In the genomic region with DNA sequence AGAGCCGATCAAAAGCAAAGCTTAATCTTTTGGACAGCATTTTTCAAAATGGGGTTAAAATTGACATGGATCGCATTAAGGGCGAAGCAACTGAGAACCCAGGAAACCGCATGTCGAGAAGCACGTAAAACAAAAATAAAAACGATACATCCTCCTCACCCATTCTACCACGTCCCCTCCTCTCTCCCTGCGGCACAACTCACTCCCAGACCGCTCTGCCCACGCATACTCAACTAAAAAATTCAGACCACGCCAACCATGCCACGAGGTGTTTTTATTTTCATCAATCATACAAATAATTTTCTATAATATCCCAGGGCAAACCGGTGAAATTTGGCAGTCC, we compare ENCODE assay signal across 7 mouse cellular contexts. TPM values are rescaled to one million over a fixed set of nuclear protein-coding genes. Genes with fewer than 3 reads are reported as not detected.
DNase-seq lines count a peak whose midpoint lies in the region; ATAC-seq lines count a peak whose summit lies in the region.

No protein-coding gene starts in this region.

- no peaks in the 10 kb centered on the region for H3K36me3 ChIP-seq in megakaryocyte, embryonic 14.5 days (replicated peaks; ENCODE audit: low read length)
- H3K36me3 ChIP-seq in hindbrain, embryonic 11.5 days (ENCODE audit: control insufficient read depth, insufficient read depth, low read length) = no peaks in the 10 kb centered on the region
- no peaks in the 10 kb centered on the region for H3K36me3 ChIP-seq in midbrain, embryonic 14.5 days (ENCODE audit: control insufficient read depth, insufficient read depth, low read length)

- peak overlapping the region; percentile 80 for H3K27ac ChIP-seq in hindbrain, embryonic 11.5 days (ENCODE audit: low read depth, low read length)
- peak overlapping the region; percentile 98 for H3K27ac ChIP-seq in midbrain, embryonic 14.5 days (replicated peaks; ENCODE audit: low read depth, low read length)

- H3K4me3 ChIP-seq in megakaryocyte, embryonic 14.5 days (replicated peaks) = peak overlapping the region; percentile 88
- peak overlapping the region; percentile 86 for H3K4me3 ChIP-seq in hindbrain, embryonic 11.5 days (ENCODE audit: low read depth, low read length)
- H3K4me3 ChIP-seq in midbrain, embryonic 14.5 days (replicated peaks; ENCODE audit: low read depth, low read length) = peak overlapping the region; percentile 98

- H3K27me3 ChIP-seq in megakaryocyte, embryonic 14.5 days (replicated peaks) = peaks cover 6% of the 10 kb centered on the region
- no peaks in the 10 kb centered on the region for H3K27me3 ChIP-seq in hindbrain, embryonic 11.5 days (ENCODE audit: control insufficient read depth, insufficient read depth, low read length)
- no peaks in the 10 kb centered on the region for H3K27me3 ChIP-seq in midbrain, embryonic 14.5 days (ENCODE audit: control insufficient read depth, insufficient read depth, low read length)

- 3% methylated on average over 14 of the region's 14 CpGs for WGBS in hindbrain, embryonic 11.5 days
- under 1% methylated on average over 14 of the region's 14 CpGs for WGBS in midbrain, embryonic 14.5 days

- peak overlapping the region; percentile 98 for H3K9ac ChIP-seq in hindbrain, embryonic 11.5 days (ENCODE audit: low read depth, low read length)
- H3K9ac ChIP-seq in midbrain, embryonic 14.5 days (replicated peaks; ENCODE audit: low read length) = peak overlapping the region; percentile 100

- H3K4me2 ChIP-seq in hindbrain, embryonic 11.5 days (replicated peaks; ENCODE audit: low read depth, low read length) = peak overlapping the region; percentile 61
- H3K4me2 ChIP-seq in midbrain, embryonic 14.5 days (ENCODE audit: low read length) = peak overlapping the region; percentile 60

- DNase-seq in cerebellum, postnatal 10 days = peak; percentile 16 to 52
- no peak for DNase-seq in hindbrain, embryonic 11.5 days (ENCODE audit: low spot score)
- peak; percentile 44 for DNase-seq in midbrain, embryonic 14.5 days
- DNase-seq in urinary bladder, postnatal 25 days (ENCODE audit: low spot score) = no peak

- no peaks in the 10 kb centered on the region for H3K9me3 ChIP-seq in megakaryocyte, embryonic 14.5 days
- no peaks in the 10 kb centered on the region for H3K9me3 ChIP-seq in hindbrain, embryonic 11.5 days (ENCODE audit: control insufficient read depth, low read length)
- H3K9me3 ChIP-seq in midbrain, embryonic 14.5 days (ENCODE audit: control insufficient read depth, low read length) = no peaks in the 10 kb centered on the region

- H3K4me1 ChIP-seq in megakaryocyte, embryonic 14.5 days = peaks cover 44% of the 10 kb centered on the region
- no peaks in the 10 kb centered on the region for H3K4me1 ChIP-seq in hindbrain, embryonic 11.5 days (replicated peaks; ENCODE audit: control insufficient read depth, insufficient read depth, low read length)
- peaks cover 25% of the 10 kb centered on the region; the same call in 1 of the 2 replicates for H3K4me1 ChIP-seq in midbrain, embryonic 14.5 days (ENCODE audit: control insufficient read depth, insufficient read depth, low read length)

- no peak for ATAC-seq in megakaryocyte, adult 5-6 weeks (ENCODE audit: poor library complexity, severe bottlenecking)
- ATAC-seq in hindbrain, embryonic 11.5 days (ENCODE audit: low FRiP score) = no peak
- no peak for ATAC-seq in midbrain, embryonic 14.5 days (ENCODE audit: low FRiP score, low TSS enrichment)
- no peak for ATAC-seq in megakaryocyte progenitor cell, adult 5-6 weeks (replicated peaks; ENCODE audit: poor library complexity)

RNA-seq across cellular contexts. Expression of a gene that starts 1.5 kb away (rescaled TPM):
- 60.6 and 494 TPM in 2 replicates for polyA plus RNA-seq in megakaryocyte, embryonic 14.5 days (2012; ENCODE audit: insufficient read depth, low replicate concordance)
- total RNA-seq in megakaryocyte, adult 5-6 weeks (2015) = 3,978 and 3,999 TPM in 2 replicates
- 2,780 and 3,394 TPM in 2 replicates for total RNA-seq in megakaryocyte, adult 5-6 weeks (2017)
- 3,882 and 4,064 TPM in 2 replicates for polyA plus RNA-seq in hindbrain, embryonic 11.5 days (2014; fragmentation: Nextera tagmentation; extraction: Ambion mirVana)
- polyA plus RNA-seq in midbrain, embryonic 14.5 days (2014; fragmentation: Nextera tagmentation; extraction: Ambion mirVana) = 5,692 and 7,005 TPM in 2 replicates
- 582 and 635 TPM in 2 replicates for total RNA-seq in megakaryocyte progenitor cell, adult 5-6 weeks (2015)
- 351 and 372 TPM in 2 replicates for total RNA-seq in megakaryocyte progenitor cell, adult 5-6 weeks (2017)

RNA-seq across cellular contexts. Expression of a gene that starts 57.3 kb away (rescaled TPM):
- 10.2 and 91.5 TPM in 2 replicates for polyA plus RNA-seq in megakaryocyte, embryonic 14.5 days (2012; ENCODE audit: insufficient read depth, low replicate concordance)
- 81.0 and 110 TPM in 2 replicates for total RNA-seq in megakaryocyte, adult 5-6 weeks (2015)
- 100 and 110 TPM in 2 replicates for total RNA-seq in megakaryocyte, adult 5-6 weeks (2017)
- polyA plus RNA-seq in hindbrain, embryonic 11.5 days (2014; fragmentation: Nextera tagmentation; extraction: Ambion mirVana) = 35.3 and 45.9 TPM in 2 replicates
- 34.8 and 40.9 TPM in 2 replicates for polyA plus RNA-seq in midbrain, embryonic 14.5 days (2014; fragmentation: Nextera tagmentation; extraction: Ambion mirVana)
- 60.0 and 63.8 TPM in 2 replicates for total RNA-seq in megakaryocyte progenitor cell, adult 5-6 weeks (2015)
- total RNA-seq in megakaryocyte progenitor cell, adult 5-6 weeks (2017) = 105 and 113 TPM in 2 replicates

Comparison
In these comparisons a context has a peak if more than half of its experiments do, and no peak if none do; other contexts are left out.
1. DNase-seq: peak in cerebellum, postnatal 10 days (2 of 2) and midbrain, embryonic 14.5 days (single experiment); none in hindbrain, embryonic 11.5 days (single experiment) and urinary bladder, postnatal 25 days (single experiment).
2. Peak in every context shown above with its lines, with median percentiles within 50 percentile points of each other: H3K4me3 ChIP-seq.